ENCODE assay signal across 9 mouse cellular contexts in the genomic region with DNA sequence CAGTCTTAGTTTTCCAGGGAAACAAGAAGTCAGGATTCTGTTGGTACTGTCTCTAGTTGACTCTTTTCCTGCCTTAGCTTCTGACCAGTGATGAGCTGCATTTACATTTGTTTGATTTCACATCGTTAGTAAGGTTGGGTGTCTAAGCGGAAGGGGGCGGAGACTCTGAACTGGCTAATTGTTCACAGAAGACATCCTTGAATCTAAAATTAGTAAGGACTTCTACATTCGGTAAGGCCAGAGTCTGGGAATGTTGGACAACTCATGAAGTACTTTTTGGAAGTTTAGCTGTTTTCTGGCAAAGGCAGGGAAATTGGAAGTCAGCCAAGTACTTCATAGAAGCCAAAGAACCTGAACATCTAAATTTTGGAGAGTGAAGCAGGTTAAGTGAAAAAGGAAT.
DNase-seq lines count a peak whose midpoint lies in the region; ATAC-seq lines count a peak whose summit lies in the region.
"Had no signal": no experiment of that assay in that cellular context is flagged by ENCODE, and none has a peak within 500 bp of the region (broad histone marks: within the 10 kb centered on the region; RNA-seq: fewer than 3 reads in every experiment).

No protein-coding gene starts in this region.

- intact Hi-C loops in gastrocnemius, postnatal 14 days (cut with DNase I; ENCODE audit: low total_unique reads): no loop called here

- peaks cover 40% of the 10 kb centered on the region for H3K4me1 ChIP-seq in limb, embryonic 12.5 days (replicated peaks)
- H3K4me1 ChIP-seq in limb, embryonic 10.5 days: peaks cover 54% of the 10 kb centered on the region
- peaks cover 48% of the 10 kb centered on the region for H3K4me1 ChIP-seq in embryonic facial prominence, embryonic 12.5 days
- H3K4me1 ChIP-seq in intestine, embryonic 14.5 days (replicated peaks; ENCODE audit: control insufficient read depth, insufficient read depth, low read length): peaks cover 30% of the 10 kb centered on the region
- 0 out of 2 replicates have a peak, but pooled peaks cover 3% of the 10 kb centered on the region for H3K4me1 ChIP-seq in neural tube, embryonic 14.5 days (ENCODE audit: control insufficient read depth, insufficient read depth, low read length)

- 60% methylated on average over 4 of the region's 4 CpGs for WGBS in limb, embryonic 12.5 days
- WGBS in limb, embryonic 10.5 days: 66% methylated on average over 4 of the region's 4 CpGs
- WGBS in embryonic facial prominence, embryonic 12.5 days: 43% methylated on average over 4 of the region's 4 CpGs
- WGBS in intestine, embryonic 14.5 days: 54% methylated on average over 4 of the region's 4 CpGs
- WGBS in neural tube, embryonic 14.5 days: 53% methylated on average over 4 of the region's 4 CpGs

- no peak for DNase-seq in limb, embryonic 10.5 days (ENCODE audit: low spot score)
- DNase-seq in intestine, embryonic 14.5 days (ENCODE audit: low spot score): no peak
- DNase-seq in cerebellum, adult 9-10 months: no peak
- DNase-seq in right cerebral cortex, postnatal 10 days (ENCODE audit: low spot score in 2 of 2): no peak
- no peak for DNase-seq in gastrocnemius, postnatal 14 days
- DNase-seq: thymus, postnatal 25 days had no signal

- H3K4me3 ChIP-seq in limb, embryonic 12.5 days (replicated peaks): no peak overlapping the region
- no peak overlapping the region for H3K4me3 ChIP-seq in limb, embryonic 10.5 days
- peak overlapping the region; percentile 29 for H3K4me3 ChIP-seq in embryonic facial prominence, embryonic 12.5 days
- peak overlapping the region; percentile 16; the same call in 1 of the 2 replicates for H3K4me3 ChIP-seq in intestine, embryonic 14.5 days (ENCODE audit: low read depth, low read length)
- H3K4me3 ChIP-seq in neural tube, embryonic 14.5 days (ENCODE audit: low read depth, low read length): peak overlapping the region; percentile 6; the same call in 1 of the 2 replicates

- no peak overlapping the region for H3K9ac ChIP-seq in limb, embryonic 12.5 days (replicated peaks)
- H3K9ac ChIP-seq in embryonic facial prominence, embryonic 12.5 days: peak overlapping the region; percentile 48
- no peak overlapping the region for H3K9ac ChIP-seq in intestine, embryonic 14.5 days (ENCODE audit: low read length)
- H3K9ac ChIP-seq in neural tube, embryonic 14.5 days (replicated peaks; ENCODE audit: low read depth, low read length): no peak overlapping the region

- no peaks in the 10 kb centered on the region for H3K9me3 ChIP-seq in limb, embryonic 12.5 days
- H3K9me3 ChIP-seq in limb, embryonic 10.5 days (replicated peaks): no peaks in the 10 kb centered on the region
- no peaks in the 10 kb centered on the region for H3K9me3 ChIP-seq in embryonic facial prominence, embryonic 12.5 days
- H3K9me3 ChIP-seq in intestine, embryonic 14.5 days (ENCODE audit: control insufficient read depth, low read length): no peaks in the 10 kb centered on the region
- H3K9me3 ChIP-seq in neural tube, embryonic 14.5 days (ENCODE audit: control insufficient read depth, low read length): no peaks in the 10 kb centered on the region

- ATAC-seq in limb, embryonic 12.5 days (ENCODE audit: insufficient number of reproducible peaks, insufficient read depth, low FRiP score, low TSS enrichment, low read depth): no peak
- no peak for ATAC-seq in embryonic facial prominence, embryonic 12.5 days (ENCODE audit: insufficient number of reproducible peaks, insufficient read depth, low FRiP score, low TSS enrichment)
- ATAC-seq in intestine, embryonic 14.5 days (replicated peaks; ENCODE audit: low FRiP score, low TSS enrichment, low read depth): no peak
- no peak for ATAC-seq in neural tube, embryonic 14.5 days (ENCODE audit: low read depth)

- H3K36me3 ChIP-seq in limb, embryonic 12.5 days: no peaks in the 10 kb centered on the region
- no peaks in the 10 kb centered on the region for H3K36me3 ChIP-seq in limb, embryonic 10.5 days
- H3K36me3 ChIP-seq in embryonic facial prominence, embryonic 12.5 days: no peaks in the 10 kb centered on the region
- no peaks in the 10 kb centered on the region for H3K36me3 ChIP-seq in intestine, embryonic 14.5 days (ENCODE audit: control insufficient read depth, insufficient read depth, low read length)
- no peaks in the 10 kb centered on the region for H3K36me3 ChIP-seq in neural tube, embryonic 14.5 days (ENCODE audit: control insufficient read depth, insufficient read depth, low read length)

- peak overlapping the region; percentile 46; the same call in 1 of the 2 replicates for H3K4me2 ChIP-seq in limb, embryonic 12.5 days
- H3K4me2 ChIP-seq in embryonic facial prominence, embryonic 12.5 days (replicated peaks): peak overlapping the region; percentile 45
- H3K4me2 ChIP-seq in intestine, embryonic 14.5 days (ENCODE audit: low read length): peak overlapping the region; percentile 47
- peak overlapping the region; percentile 51; the same call in 1 of the 2 replicates for H3K4me2 ChIP-seq in neural tube, embryonic 14.5 days (ENCODE audit: low read depth, low read length)

- peak overlapping the region; percentile 62; the same call in 1 of the 2 replicates for H3K27ac ChIP-seq in limb, embryonic 12.5 days
- no peak overlapping the region for H3K27ac ChIP-seq in limb, embryonic 10.5 days
- H3K27ac ChIP-seq in embryonic facial prominence, embryonic 12.5 days: peak overlapping the region; percentile 87
- H3K27ac ChIP-seq in intestine, embryonic 14.5 days (ENCODE audit: low read depth): peak overlapping the region; percentile 47; the same call in 1 of the 2 replicates
- no peak overlapping the region for H3K27ac ChIP-seq in neural tube, embryonic 14.5 days (ENCODE audit: low read depth, low read length)

- H3K27me3 ChIP-seq in limb, embryonic 12.5 days: no peaks in the 10 kb centered on the region
- no peaks in the 10 kb centered on the region for H3K27me3 ChIP-seq in limb, embryonic 10.5 days (ENCODE audit: low read depth, poor library complexity, severe bottlenecking)
- no peaks in the 10 kb centered on the region for H3K27me3 ChIP-seq in embryonic facial prominence, embryonic 12.5 days
- H3K27me3 ChIP-seq in intestine, embryonic 14.5 days (replicated peaks; ENCODE audit: control insufficient read depth, insufficient read depth, low read length): no peaks in the 10 kb centered on the region
- no peaks in the 10 kb centered on the region for H3K27me3 ChIP-seq in neural tube, embryonic 14.5 days (ENCODE audit: control insufficient read depth, insufficient read depth, low read length)

Comparison
In these comparisons a context has a peak if more than half of its experiments do, and no peak if none do; other contexts are left out.
1. H3K27ac ChIP-seq: peak in limb, embryonic 12.5 days (single experiment), embryonic facial prominence, embryonic 12.5 days (single experiment) and intestine, embryonic 14.5 days (single experiment); none in limb, embryonic 10.5 days (single experiment) and neural tube, embryonic 14.5 days (single experiment).
2. H3K4me3 ChIP-seq: peak in embryonic facial prominence, embryonic 12.5 days (single experiment), intestine, embryonic 14.5 days (single experiment) and neural tube, embryonic 14.5 days (single experiment); none in limb, embryonic 12.5 days (single experiment) and limb, embryonic 10.5 days (single experiment).
3. Peak in every context shown above with its lines, with median percentiles within 50 percentile points of each other: H3K4me2 ChIP-seq.